Mouse (Mus musculus): ENCODE data around the gene Casp14. TPM values are rescaled to one million over a fixed set of nuclear protein-coding genes. Genes with fewer than 3 reads are reported as not detected.
"Not testable (repeated sequence)": the region's sequence is repeated elsewhere in the genome, so short reads cannot be mapped to it uniquely, and the experiment has no call there.

Gene Casp14
- polyA plus RNA-seq, 1 experiment from 2014 or later, result not detected

GRCm38 (mm10) chr10:78723416-78723815 is 5.3 kb upstream of the Casp14 start:
- H3K4me3 ChIP-seq, result no peak overlapping the region
- H3K4me2 ChIP-seq, result no peak overlapping the region
- H3K27ac ChIP-seq, result no peak overlapping the region
- no peak for ATAC-seq (replicated peaks)
- no peaks in the 10 kb centered on the region for H3K9me3 ChIP-seq
- WGBS, result 45% methylated on average over 2 of the region's 2 CpGs
- H3K9ac ChIP-seq, result no peak overlapping the region
- no peaks in the 10 kb centered on the region for H3K4me1 ChIP-seq
- H3K27me3 ChIP-seq (replicated peaks), result no peaks in the 10 kb centered on the region
- no peaks in the 10 kb centered on the region for H3K36me3 ChIP-seq (replicated peaks)

GRCm38 (mm10) chr10:78722654-78723053 is 4.6 kb upstream of the Casp14 start:
- ATAC-seq (replicated peaks), result no peak
- Histone ChIP-seq H3K4me2 (no peak overlapping the region), H3K4me3 (no peak overlapping the region), H3K4me1 (no peaks in the 10 kb centered on the region), H3K9ac (no peak overlapping the region), H3K27me3 (replicated peaks) (no peaks in the 10 kb centered on the region), H3K9me3 (no peaks in the 10 kb centered on the region), H3K36me3 (replicated peaks) (no peaks in the 10 kb centered on the region), H3K27ac (no peak overlapping the region)
- WGBS, result 70% methylated on average over 2 of the region's 2 CpGs

- no peak for ATAC-seq (replicated peaks)
- Histone ChIP-seq H3K36me3 (replicated peaks) (no peaks in the 10 kb centered on the region), H3K27me3 (replicated peaks) (no peaks in the 10 kb centered on the region), H3K4me3 (no peak overlapping the region), H3K9ac (no peak overlapping the region), H3K4me2 (no peak overlapping the region), H3K9me3 (no peaks in the 10 kb centered on the region), H3K27ac (no peak overlapping the region), H3K4me1 (no peaks in the 10 kb centered on the region)
- 89% methylated on average over 5 of the region's 5 CpGs for WGBS
Observed at GRCm38 (mm10) chr10:78722036-78722435, 3.9 kb upstream of the Casp14 start.

- H3K4me1 ChIP-seq, result no peaks in the 10 kb centered on the region
- no peak overlapping the region for H3K4me3 ChIP-seq
Observed at GRCm38 (mm10) chr10:78716231-78716630, 1.9 kb downstream of the Casp14 start.

GRCm38 (mm10) chr10:78715156-78715555 is 2.9 kb downstream of the Casp14 start:
- H3K4me2 ChIP-seq, result no peak overlapping the region
- 95% methylated on average over 7 of the region's 7 CpGs for WGBS
- ATAC-seq (replicated peaks), result no peak
- no peaks in the 10 kb centered on the region for H3K4me1 ChIP-seq
- no peaks in the 10 kb centered on the region for H3K36me3 ChIP-seq (replicated peaks)
- no peaks in the 10 kb centered on the region for H3K9me3 ChIP-seq
- no peaks in the 10 kb centered on the region for H3K27me3 ChIP-seq (replicated peaks)
- no peak overlapping the region for H3K9ac ChIP-seq
- no peak overlapping the region for H3K27ac ChIP-seq
- H3K4me3 ChIP-seq, result no peak overlapping the region

More at GRCm38 (mm10) chr10:78716231-78716630, 1.9 kb downstream of the Casp14 start:
- no peak overlapping the region for H3K4me2 ChIP-seq
- no peaks in the 10 kb centered on the region for H3K27me3 ChIP-seq (replicated peaks)
- no peaks in the 10 kb centered on the region for H3K36me3 ChIP-seq (replicated peaks)
- H3K9ac ChIP-seq, result no peak overlapping the region
- no peak for ATAC-seq (replicated peaks)
- H3K9me3 ChIP-seq, result no peaks in the 10 kb centered on the region
- H3K27ac ChIP-seq, result no peak overlapping the region

GRCm38 (mm10) chr10:78714129-78714528 is 4.0 kb downstream of the Casp14 start:
- Histone ChIP-seq H3K27ac (no peak overlapping the region), H3K36me3 (replicated peaks) (no peaks in the 10 kb centered on the region), H3K4me1 (no peaks in the 10 kb centered on the region), H3K4me2 (no peak overlapping the region), H3K27me3 (replicated peaks) (no peaks in the 10 kb centered on the region), H3K9me3 (no peaks in the 10 kb centered on the region), H3K4me3 (no peak overlapping the region), H3K9ac (no peak overlapping the region)
- ATAC-seq (replicated peaks), result no peak
- WGBS, result 82% methylated on average over 6 of the region's 6 CpGs

GRCm38 (mm10) chr10:78710706-78711105 is 7.4 kb downstream of the Casp14 start:
- no peak for ATAC-seq (replicated peaks)

GRCm38 (mm10) chr10:78700881-78701280 is 17.2 kb downstream of the Casp14 start:
- Histone ChIP-seq H3K9ac (no peak overlapping the region), H3K4me1 (no peaks in the 10 kb centered on the region), H3K4me3 (no peak overlapping the region), H3K36me3 (replicated peaks) (no peaks in the 10 kb centered on the region), H3K9me3 (no peaks in the 10 kb centered on the region), H3K27me3 (replicated peaks) (no peaks in the 10 kb centered on the region), H3K27ac (no peak overlapping the region), H3K4me2 (no peak overlapping the region)
- ATAC-seq (replicated peaks), result no peak
- WGBS, result 50% methylated on average over 3 of the region's 3 CpGs

More at GRCm38 (mm10) chr10:78710706-78711105, 7.4 kb downstream of the Casp14 start:
- H3K4me1 ChIP-seq, result no peaks in the 10 kb centered on the region
- H3K4me2 ChIP-seq, result no peak overlapping the region
- no peaks in the 10 kb centered on the region for H3K27me3 ChIP-seq (replicated peaks)
- H3K9me3 ChIP-seq, result no peaks in the 10 kb centered on the region
- no peaks in the 10 kb centered on the region for H3K36me3 ChIP-seq (replicated peaks)
- H3K27ac ChIP-seq, result no peak overlapping the region
- H3K9ac ChIP-seq, result no peak overlapping the region
- H3K4me3 ChIP-seq, result no peak overlapping the region

GRCm38 (mm10) chr10:78689973-78690372 is 28.1 kb downstream of the Casp14 start:
- H3K27me3 ChIP-seq (replicated peaks), result no peaks in the 10 kb centered on the region
- no peaks in the 10 kb centered on the region for H3K36me3 ChIP-seq (replicated peaks)
- no peak overlapping the region for H3K9ac ChIP-seq
- no peaks in the 10 kb centered on the region for H3K9me3 ChIP-seq
- no peak overlapping the region for H3K4me2 ChIP-seq
- no peak overlapping the region for H3K27ac ChIP-seq
- no peak for ATAC-seq (replicated peaks)
- H3K4me1 ChIP-seq, result no peaks in the 10 kb centered on the region
- WGBS, result 96% methylated on average over 6 of the region's 6 CpGs
- no peak overlapping the region for H3K4me3 ChIP-seq

GRCm38 (mm10) chr10:78686995-78687577 is 31.0 kb downstream of the Casp14 start:
- Histone ChIP-seq H3K9me3 (no peaks in the 10 kb centered on the region), H3K4me2 (no peak overlapping the region), H3K9ac (no peak overlapping the region), H3K36me3 (replicated peaks) (no peaks in the 10 kb centered on the region), H3K27me3 (replicated peaks) (no peaks in the 10 kb centered on the region), H3K27ac (no peak overlapping the region), H3K4me1 (no peaks in the 10 kb centered on the region), H3K4me3 (no peak overlapping the region)
- 73% methylated on average over 4 of the region's 4 CpGs for WGBS
- no peak for ATAC-seq (replicated peaks)

GRCm38 (mm10) chr10:78670121-78670520 is 48.0 kb downstream of the Casp14 start:
- not testable (repeated sequence) for H3K27me3 ChIP-seq (replicated peaks); ATAC-seq (replicated peaks); H3K27ac ChIP-seq; H3K4me1 ChIP-seq; H3K4me3 ChIP-seq; H3K4me2 ChIP-seq; H3K36me3 ChIP-seq (replicated peaks); H3K9ac ChIP-seq; H3K9me3 ChIP-seq
- WGBS, result 26% methylated on average over 1 of the region's 1 CpGs

GRCm38 (mm10) chr10:78666696-78667095 is 51.4 kb downstream of the Casp14 start:
- not testable (repeated sequence) for H3K27me3 ChIP-seq (replicated peaks); ATAC-seq (replicated peaks); H3K4me2 ChIP-seq; H3K36me3 ChIP-seq (replicated peaks); H3K9ac ChIP-seq; H3K4me1 ChIP-seq; H3K27ac ChIP-seq; H3K4me3 ChIP-seq; H3K9me3 ChIP-seq
- 95% methylated on average over 10 of the region's 10 CpGs for WGBS

- H3K9ac ChIP-seq, result no peak overlapping the region
- H3K4me2 ChIP-seq, result no peak overlapping the region
- H3K4me1 ChIP-seq, result no peaks in the 10 kb centered on the region
- no peaks in the 10 kb centered on the region for H3K36me3 ChIP-seq (replicated peaks)
- H3K4me3 ChIP-seq, result no peak overlapping the region
- no peak overlapping the region for H3K27ac ChIP-seq
- 92% methylated on average over 1 of the region's 1 CpGs for WGBS
- no peaks in the 10 kb centered on the region for H3K27me3 ChIP-seq (replicated peaks)
- ATAC-seq (replicated peaks), result no peak
- no peaks in the 10 kb centered on the region for H3K9me3 ChIP-seq
Observed at GRCm38 (mm10) chr10:78664546-78664945, 53.5 kb downstream of the Casp14 start.

Data from midbrain, embryonic 15.5 days (tissue).